Mouse (Mus musculus) NIH3T3 (cell line): ENCODE measurements around the gene Ccdc146.
A peak's percentile ranks its signal among the peaks of the same experiment; 100 is the strongest.

Experiments used
- DNase-seq: peaks from one replicate; pipeline ENCODE4 v3.0.0-alpha.2; 2012; ENCODE audit warnings: low read depth

Ccdc146 gene

DNA sequence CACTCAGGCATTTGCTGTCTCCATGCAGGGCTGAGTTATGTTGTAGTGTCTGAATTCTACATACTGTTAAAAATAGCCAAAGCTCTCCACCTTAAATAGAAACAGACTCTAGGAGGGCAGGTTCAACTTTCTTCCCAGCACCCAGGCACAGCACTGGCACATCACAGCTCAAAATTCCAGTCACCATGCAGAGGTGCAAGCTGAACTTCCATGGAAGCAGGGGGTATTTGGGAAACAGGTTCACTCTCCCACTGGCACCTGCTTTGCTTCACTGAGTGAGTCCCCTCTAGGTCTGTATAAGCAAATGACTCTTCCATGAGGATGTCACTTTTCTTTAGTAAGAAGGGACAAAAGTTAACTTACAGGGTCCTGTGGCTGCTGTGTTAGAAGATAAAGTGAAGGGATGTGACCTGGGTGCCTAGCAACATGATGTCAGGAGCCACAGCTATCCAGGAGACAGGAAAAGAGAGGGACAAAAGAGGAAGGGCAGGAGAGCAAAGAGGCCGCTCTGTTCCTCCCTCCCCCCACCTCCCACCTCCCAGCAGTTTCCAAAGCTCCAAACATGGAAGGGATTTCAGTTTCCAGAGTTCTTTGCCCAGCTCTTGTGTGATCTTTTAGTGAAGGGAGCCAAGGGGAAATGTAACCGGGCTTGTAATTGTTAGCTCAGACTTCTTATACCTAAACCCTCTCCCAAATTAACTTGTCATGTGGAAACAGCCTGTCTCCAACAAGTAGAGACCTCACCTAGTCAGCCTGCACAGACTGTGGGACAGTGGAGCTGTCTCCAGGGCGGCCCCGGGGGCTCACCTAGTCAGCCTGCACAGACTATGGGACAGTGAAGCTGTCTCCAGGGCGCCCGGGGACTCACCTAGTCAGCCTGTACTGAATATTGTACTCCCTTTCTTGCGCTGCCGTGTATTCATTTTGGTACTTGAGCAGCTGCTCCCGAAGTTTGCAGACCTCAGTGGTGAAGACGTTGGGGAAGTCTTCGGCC lies 94.5 kb downstream of the Ccdc146 start:
- no peak for DNase-seq

DNA sequence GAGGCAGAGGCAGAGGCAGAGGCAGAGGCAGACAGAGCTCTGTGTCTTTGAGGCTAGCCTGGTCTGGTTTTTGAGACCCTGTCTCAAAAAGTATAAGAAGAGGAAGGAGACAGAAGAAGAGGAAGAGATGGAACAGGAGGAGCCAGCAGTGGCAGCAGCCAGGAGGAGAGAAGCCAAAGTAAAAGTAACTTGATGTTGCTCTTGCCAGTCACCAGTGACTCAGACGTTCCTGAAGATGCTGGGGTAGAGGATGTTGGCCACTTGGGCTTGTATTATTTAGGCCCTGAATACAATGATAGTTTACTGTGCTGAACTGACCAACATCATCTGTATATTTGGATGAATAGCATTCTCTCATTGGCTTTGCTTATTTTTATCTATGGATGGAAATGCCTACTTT lies 95.9 kb downstream of the Ccdc146 start:
- DNase-seq = peak; percentile 21

DNA sequence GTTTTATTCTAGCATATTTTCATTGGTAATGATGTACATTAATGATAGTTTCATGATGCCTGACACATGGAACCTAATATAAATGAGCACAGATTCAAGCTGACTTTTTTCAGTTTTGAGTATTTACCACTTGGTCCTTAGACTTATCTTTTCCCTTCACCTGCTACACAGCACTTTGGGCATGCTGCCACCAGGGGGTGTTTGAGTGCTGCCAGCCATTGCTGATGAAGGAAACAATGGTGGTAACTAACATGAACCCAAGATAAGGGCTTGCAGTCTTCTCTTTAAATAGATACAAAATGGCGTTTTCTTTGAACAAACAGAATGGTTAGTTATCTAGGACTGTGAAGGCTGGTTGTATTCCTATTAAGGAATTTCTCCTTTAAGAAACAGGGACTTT lies 98.0 kb downstream of the Ccdc146 start:
- DNase-seq = peak; percentile 72

DNA sequence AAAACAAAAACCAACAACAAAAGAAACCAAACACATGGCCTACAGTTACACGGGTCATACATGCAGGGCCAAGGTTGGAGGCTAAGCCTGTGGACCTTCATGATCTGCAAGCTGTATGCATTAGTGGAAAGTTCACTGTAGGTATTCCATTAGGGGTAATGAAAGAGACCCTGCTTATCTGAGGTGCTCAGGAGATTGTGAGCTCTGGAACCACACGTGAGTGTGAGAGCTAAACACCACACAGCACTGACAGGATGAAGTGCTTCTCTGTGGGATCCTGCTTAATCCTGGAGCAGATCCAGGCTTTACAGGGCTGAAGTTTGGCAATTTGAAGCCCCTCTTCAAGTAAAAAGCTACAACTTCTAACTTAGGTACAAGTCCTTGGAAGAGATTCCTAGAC lies 104.3 kb downstream of the Ccdc146 start:
- DNase-seq = no peak

DNA sequence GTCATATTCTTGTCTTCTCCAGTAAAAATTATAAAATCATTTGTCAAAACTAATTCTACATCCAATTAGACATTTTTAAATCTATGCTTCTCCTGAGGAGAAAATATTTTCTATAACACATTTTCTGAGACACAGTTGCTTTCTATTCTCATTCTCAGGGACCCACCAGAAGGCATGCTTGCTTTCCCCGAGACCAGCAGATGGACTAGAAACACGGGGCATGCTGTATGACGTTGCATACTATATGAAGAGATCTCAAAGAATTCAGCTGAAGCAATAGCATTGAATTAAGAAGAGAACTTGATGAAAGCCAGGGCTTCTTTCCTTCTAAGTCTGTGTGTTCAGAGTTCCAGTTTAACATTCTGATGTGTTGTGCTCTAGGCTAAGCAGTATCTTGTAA lies 109.8 kb downstream of the Ccdc146 start:
- no peak for DNase-seq

DNA sequence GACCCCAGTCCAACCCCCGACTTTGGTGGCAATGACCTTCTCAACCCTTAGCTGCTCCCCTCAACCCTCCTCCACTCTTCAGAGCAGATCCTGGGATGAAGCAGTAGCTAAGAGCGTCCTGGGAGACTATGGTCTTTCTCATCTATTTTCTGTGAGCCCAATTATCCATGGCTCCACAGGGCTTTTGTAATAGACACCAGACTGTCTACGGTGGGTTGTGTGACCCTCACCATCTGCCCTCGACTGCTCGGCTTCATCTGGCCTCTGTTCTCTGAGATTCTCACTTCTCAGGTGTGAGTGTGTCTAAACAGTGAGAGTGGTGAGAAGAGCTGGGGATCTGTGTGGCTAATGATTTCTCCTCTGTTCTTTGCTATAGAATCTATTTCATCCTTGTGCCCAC lies 117.3 kb downstream of the Ccdc146 start:
- DNase-seq = no peak

DNA sequence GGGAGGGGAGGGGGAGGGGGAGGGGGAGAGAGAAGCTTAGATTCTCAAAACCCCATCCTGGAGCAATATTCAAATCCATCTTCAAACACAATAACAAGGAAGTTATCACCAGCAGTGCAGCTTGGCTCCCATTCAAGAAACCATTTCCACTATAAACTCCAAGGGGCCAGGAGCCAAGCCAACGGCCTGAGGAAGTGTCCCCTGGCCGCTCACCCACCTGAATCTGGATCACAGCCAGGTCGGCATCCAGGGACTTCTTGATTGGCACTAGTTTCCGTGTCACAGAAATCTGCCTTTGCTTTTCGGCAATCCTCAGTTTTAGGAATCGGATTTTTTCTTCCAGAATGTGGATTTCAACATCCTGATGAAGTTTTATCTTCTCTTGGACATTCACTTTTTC lies 123.5 kb downstream of the Ccdc146 start:
- no peak for DNase-seq

DNA sequence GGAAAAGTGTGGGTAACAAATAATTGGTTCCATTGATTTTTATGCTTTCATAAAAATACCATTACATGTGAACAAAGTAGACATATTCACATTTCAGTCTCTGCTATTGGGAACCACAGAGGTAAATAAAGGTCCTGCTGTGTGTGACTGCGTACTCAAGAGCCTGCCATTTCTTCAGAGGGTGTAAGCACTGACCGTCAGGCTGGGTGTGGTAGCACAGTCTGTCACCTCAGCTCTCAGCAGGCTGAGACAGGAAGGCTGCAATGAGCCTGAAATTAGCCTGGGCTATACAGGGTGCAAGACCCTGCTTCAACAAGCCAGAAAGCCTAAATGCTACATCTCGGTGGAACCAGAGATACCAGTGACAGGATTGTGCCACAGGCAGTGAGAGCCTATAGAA lies 124.4 kb downstream of the Ccdc146 start:
- no peak for DNase-seq

DNA sequence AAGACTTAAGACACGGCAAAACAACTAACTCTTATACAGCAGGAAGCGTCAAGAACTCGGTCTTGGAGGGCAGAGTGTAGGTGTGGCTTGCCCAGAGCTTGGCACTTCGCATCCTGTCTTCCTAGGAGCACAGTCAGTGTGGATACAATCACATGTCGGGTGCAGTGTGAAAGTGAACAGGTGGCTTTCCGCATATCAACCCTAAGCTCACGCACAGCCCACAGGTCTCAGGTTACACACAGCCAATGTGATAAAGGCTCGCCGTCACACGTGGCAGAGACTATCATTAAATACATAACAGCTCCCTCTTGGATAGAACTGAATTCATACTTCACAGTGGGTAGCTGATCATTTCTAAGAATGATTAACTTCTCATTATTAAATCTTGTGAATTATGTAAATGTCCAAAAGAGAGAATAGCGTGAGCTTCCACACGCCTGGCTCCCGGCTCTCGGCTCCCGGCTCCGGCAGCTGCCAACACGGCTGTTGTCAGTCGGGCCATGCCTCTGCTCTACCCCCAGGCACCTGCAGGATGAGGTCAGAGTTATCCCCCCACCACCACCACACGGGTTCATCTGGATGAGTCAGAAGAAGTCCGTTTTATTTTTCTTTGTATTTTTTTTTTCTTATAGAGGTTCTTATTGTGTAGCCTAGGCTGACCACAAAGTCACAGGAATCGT lies 125.3 kb downstream of the Ccdc146 start:
- no peak for DNase-seq

DNA sequence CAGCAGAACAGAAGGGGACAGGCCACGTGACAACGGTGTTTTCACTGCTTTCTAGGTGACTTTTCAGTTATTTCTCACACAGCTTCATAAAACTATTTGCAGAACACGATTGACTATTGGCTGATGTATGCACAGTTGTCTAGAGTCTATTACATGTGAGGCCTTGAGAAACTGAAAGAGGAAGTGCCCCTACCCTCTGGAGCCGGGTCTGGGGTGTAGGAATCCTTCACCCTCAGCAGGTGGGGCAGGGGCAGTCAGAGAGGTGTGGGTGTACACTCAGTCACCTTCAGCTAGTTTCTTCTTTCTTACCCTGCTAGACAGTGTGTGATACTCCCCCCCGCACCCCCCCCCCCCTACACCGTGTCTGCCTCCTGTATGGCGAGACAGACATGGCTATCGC lies 128.8 kb downstream of the Ccdc146 start:
- no peak for DNase-seq

DNA sequence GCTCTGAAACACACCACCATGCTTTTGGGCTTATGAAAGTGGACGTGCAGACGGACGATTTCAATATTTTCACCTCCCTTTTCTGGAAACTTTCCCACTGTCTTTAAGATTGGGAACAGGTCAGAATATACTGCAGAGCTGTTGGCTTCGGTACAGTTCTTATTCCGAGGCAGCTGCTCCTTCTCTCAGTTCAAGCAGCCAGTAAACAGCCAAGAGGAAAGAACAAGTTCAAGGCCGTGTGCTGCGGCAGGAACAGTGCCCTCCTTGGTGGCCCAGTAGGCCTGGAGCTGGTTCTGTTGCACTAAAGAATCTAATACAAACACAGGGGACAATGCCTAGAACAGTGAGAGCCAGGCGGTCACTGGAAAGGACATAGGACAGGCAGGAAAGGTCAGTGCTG lies 133.9 kb downstream of the Ccdc146 start:
- no peak for DNase-seq

DNA sequence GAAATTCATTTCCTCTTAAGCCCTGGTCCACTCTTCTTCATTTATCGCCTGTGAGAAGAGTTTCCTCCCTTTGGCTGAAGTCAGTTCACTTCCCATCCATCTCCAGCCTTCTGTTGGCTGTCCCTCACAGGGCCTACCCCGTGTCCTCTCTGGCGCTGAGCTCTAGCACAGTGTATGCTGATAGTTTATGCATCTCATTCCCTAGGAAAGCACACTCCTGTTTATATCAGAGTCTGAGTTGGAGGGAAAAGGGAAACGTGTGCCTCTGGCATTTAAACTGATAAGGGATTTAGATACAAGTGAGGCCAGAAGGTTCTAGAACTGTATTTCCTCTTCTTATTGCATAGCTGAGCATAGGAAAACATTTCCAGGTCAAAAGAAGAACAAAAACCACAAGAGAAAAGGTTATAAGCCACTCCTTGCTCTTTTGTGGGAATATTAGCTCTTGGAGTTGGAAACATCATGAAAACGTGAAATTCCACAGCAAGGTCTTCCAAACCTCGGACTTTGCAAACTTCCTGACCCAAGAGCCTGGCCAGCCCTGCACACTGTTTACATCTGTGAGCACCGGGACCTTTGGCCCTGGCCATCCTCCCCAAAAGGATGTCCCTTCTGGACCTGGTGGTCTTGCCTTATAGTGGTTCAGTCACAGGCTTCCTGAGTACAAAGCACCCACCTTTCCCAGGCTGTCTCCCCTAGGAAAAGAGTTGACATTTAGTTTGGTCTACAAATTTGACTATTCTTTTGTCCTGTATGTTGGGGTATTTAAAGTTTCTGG lies 135.6 kb downstream of the Ccdc146 start:
- DNase-seq = no peak

DNA sequence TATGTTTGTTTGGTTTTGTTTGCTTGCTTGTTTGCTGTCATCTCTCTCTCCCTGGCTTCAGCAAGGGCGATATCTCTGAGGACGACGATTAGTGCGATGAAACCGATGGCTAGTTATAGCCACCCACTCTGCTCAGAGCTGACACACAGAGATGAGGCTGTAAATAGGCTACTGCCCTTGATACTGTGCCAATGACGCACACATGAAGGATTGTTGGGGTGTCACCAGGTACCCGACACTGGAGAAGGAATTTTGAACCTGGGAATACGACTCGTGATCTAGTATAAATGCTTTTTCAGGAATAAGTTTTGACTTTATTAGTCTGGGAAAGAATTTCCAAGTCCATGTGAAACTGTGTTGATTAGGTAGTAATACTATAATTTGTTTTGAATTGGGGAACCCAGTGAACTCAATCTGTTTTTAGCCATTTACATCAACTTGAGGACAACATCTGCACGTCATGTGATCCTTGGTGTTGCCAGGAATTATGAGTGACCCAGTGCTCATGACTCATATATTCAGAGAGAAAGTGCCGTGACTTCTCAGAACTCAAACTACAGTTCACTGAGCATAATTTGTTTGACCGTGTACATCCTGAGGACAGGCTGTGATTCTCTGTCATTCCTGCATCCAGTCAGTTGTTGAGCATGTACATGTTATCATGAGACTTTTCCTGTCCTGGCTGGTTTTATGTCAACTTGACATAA lies 141.0 kb downstream of the Ccdc146 start:
- DNase-seq = peak; percentile 82

DNA sequence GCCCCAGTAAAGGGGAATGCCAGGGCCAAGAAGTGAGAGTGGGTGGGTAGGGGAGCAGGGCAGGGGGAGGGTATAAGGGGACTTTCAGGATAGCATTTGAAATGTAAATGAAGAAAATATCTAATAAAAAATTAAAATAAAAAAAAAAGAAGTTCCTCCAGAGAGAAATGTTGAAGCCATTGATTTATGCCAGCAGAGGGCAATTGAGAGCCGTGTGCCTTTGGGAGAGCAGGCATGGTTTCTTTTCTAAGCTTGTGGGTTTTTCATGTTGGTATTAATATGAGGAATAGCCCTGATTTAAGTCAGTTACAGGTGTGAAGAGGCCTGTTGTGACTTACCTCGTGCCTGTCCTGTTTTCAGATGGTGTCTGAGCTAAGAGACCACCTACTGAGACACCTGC lies 146.8 kb downstream of the Ccdc146 start:
- DNase-seq = peak; percentile 56

DNA sequence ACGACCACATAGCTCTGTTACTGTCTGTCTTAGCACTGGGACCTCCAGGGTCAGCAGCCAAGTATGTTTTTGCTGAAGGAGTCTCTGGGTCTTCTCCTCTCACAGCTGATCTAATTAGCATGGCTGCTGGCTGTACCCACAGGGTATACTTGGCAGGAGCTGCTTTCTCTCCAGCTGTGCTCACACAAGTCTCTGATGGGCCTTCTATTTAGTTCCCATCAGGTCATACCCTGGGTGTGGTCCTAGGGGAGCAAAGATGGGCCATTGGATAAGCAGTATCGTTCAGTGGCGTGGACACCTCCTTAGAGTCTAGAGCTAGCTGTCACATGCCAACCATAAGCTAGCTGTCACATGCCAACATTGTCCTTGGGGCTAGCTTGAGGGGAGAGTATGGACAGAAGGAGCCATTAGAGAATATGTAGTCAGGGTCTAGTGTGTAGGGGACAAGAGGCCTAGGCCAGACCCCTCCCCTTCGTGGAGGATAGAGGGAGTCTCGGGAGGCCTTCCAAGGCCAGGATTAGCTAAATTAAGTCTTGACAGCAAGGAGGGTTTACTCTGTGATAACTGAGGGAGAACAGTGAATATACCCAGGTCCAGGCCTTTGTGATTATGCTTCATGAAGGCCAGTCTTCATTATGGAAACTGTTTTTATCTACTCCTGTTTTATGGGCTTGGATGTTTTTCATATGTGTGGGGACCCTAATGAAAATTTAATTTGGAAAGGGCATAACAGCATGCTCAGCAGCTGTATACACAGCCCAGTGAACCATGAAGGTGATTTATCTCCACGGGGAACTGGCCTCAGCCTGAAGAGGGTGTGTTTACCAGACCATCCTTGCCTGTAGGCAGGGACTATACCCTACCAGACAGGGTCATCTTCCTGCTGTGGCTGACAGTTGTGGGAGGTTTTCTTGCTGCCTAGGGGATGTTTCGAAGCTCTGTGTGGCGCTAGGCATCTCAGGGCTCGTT lies 152.8 kb downstream of the Ccdc146 start:
- peak; percentile 28 for DNase-seq

DNA sequence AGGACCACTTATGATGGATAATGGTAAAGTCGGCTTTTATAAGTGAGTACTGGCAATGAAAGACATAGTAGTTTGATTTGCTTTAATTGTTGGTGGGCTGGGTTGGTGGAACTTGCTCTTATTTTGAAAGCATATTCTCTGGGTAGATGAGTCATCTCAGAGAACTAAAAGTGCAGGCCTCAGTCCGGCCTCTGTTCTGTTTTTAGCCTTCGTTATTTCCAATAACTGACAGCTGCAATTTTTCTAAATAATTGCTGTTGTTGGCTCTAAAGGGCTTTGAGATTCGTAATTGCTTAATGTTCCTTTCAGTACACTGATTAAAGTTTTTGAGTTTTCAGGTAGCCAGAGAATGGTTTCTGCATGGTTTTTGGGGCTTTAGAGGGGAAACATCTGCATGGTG lies 153.7 kb downstream of the Ccdc146 start:
- peak; percentile 68 for DNase-seq

DNA sequence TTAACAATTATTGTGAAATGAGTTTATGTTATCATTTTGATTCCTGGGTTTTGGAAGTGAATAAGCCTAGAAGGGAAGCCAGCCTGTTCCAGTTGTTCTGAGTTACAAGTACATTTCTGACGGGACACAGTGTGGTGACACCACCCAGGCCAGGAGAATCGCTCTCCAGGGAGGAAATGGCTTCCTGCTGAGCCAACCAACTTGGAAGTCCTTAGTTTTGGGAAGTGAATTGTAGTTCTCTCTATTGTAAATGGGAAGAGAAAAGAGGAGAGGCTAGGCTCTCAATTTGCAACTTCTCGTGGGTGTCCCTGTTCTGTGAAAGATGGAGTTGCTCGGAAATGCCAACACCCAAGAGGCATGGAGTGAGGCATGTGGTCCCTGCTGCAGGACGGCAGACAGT lies 155.0 kb downstream of the Ccdc146 start:
- DNase-seq = no peak

DNA sequence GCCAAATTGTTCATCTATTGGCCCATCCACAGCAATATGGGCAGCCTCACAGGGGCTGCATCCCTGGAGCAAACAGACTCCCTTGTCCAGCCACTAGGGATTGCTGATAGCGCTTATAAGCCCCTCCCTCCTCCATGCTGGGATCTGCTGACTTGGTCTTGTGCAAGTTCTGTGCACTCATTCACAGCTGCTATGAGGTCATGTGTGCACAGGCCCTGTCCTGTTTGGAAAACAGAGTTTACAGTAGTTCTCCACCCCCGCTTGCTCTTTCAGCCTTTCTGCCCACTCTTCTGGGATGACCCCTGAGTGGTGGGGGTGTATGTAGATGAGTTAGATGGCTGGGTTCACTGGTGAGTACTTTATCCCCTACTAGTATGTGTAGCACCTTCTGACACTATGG lies 157.4 kb downstream of the Ccdc146 start:
- peak; percentile 85 for DNase-seq

DNA sequence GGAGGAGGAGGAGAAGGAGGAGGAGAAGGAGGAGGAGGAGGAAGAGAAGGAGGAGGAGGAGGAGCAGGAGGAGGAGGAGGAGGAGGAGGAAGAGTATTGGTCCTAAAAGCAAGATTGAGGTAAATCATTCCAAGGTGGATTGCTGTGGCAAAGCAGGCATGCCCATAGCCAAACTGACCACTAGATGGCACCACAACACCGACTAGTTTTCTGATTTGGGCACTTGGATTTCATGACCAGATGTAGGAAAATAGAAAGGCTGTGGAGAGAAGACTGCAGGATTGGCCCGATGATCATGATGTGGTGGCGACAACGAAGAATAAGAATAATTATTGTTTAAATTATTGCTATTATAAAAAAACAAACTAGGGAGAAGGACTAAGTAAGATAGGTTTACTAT lies 159.4 kb downstream of the Ccdc146 start:
- peak; percentile 94 for DNase-seq

DNA sequence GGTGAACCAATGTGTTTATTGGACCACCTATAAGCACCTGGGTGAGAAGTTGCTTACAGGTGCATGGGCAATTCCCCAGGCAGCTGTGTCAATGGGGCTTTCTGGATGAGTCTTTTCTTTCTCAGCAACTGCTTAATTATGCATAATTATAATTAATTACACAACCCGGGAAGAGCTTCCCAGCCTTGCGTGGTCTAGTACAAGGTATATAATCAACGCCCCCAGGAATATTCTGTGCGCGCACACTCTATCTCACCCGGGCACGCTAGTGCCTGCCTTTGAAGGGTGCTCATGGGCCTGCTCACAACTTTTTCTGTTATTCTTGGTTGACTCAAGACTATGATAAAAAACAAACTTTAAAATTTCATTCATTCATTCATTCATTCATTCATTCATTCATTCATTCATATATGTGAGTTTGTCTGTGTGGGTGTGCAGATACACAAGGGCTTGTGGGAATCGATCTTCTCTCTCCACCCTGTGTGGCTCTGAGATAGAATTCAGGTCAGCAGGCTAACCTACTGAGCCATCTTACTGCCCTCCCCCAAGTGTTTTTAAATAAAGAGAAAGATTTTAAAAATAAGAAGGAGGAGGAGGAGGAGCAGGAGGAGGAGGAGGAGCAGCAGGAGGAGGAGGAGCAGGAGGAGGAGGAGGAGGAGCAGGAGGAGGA lies 160.0 kb downstream of the Ccdc146 start:
- no peak for DNase-seq
